Mouse (Mus musculus) CD8-positive naive resting alpha-beta T cell, adult 2 months (primary cell): ENCODE measurements around the gene Cdh1.

Source experiments
- DNase-seq, 2 experiments: peaks; one replicate each; pipeline ENCODE4 v3.0.0; 2022; ENCODE audit warnings: low read depth in 2 of 2, low spot score in 2 of 2

Cdh1 gene

GRCm38 (mm10) chr8:106619549-106620245 lies 16.5 kb downstream of the Cdh1 start:
- no peak for DNase-seq

DNA sequence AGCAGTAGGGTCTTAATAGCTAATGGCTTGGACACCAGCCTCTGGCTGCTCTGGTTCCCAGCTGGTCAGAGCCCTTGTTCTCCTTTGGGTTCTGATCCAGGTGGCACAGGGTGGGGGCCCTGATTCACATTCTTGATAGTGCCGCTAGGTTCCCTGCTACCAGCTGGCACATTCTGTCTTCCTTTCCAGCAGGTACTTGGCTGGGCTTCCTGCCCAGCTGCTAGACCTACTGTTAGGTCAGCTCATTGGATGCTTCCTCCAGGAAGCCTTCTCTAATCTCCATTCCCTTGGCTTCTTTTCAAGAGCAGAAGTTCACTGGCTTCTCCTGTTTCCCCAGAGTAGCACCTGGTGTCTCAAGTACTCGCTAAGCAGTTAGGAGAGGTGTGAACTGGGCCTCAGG lies 17.3 kb downstream of the Cdh1 start:
- DNase-seq, result no peak

- no peak for DNase-seq
These were observed 19.9 kb downstream of the Cdh1 start for GRCm38 (mm10) chr8:106623016-106623415.

- no peak for DNase-seq
These were observed 20.3 kb downstream of the Cdh1 start for GRCm38 (mm10) chr8:106623451-106623850.

GRCm38 (mm10) chr8:106623954-106624353 lies 20.8 kb downstream of the Cdh1 start:
- no peak for DNase-seq

GRCm38 (mm10) chr8:106624743-106625142 lies 21.6 kb downstream of the Cdh1 start:
- no peak for DNase-seq

DNA sequence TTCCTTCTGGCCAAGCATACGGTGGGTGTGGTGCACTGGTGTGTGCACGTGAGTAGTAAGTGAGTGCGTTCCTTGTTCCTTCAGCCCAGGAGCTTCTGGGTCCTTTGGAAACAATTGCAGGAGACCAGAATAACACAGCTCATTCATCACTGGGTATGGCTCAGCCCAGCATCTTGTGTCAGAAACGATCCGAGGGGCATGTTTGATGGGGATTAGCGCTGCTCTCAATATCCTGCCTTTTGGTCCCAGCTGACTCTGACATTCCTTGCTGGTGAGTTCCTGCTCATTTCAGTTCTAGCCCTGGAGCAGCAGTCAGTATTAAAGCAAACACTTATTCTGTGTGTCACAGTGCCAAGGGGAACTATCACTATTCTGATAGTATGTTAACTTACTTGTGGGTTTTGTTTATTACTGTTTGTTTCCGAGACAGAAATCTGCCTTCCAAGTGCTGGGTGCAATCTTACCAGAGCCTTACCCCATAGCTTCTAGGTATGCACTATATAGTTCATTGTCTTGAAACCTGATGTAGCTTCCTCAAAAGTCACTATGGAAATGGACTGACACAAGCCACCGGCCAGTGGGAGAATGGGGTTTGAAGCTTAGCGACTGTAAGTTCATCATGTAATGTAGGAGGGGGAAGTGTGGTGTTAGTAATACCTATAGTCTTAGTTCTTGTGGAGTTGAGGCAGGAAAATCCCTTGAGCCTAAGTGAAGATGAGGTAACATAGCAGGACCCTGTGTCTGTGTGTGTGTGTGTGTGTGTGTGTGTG lies 23.1 kb downstream of the Cdh1 start:
- DNase-seq, result no peak

DNA sequence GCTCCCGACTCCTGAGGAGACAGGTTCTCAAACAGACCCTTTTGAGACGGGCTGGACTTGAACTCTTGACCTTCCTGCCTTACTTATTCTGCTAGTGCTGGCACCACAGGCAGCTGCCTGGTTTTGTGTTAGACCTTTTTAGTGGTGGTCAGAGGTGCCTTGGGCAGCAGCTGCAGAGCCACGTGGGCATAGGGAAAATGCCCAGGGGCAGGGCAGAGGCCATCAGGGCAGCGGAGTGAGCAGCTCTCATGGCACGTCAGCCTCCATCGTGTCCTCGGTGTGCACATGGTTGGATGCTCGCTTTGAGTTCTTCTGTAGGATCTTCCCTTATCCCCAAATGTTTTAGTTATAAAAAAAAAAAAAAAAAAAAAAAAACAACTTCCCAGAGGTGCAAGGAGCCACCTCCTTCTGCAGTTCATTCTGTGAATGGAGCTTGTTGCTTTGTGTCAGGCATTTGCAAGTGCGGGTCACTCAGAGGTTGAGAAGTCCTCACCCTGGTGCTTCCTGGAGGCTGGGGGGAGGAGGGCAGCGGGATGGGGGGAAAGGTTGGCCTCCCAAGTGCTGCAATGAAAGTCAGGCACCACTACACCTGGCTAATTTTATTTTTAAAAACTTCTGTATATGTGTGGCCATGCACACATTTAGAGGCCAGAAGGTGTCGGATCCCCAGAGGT lies 25.3 kb downstream of the Cdh1 start:
- DNase-seq, result no peak

- no peak for DNase-seq
These were observed 26.3 kb downstream of the Cdh1 start for GRCm38 (mm10) chr8:106629456-106629855.

DNA sequence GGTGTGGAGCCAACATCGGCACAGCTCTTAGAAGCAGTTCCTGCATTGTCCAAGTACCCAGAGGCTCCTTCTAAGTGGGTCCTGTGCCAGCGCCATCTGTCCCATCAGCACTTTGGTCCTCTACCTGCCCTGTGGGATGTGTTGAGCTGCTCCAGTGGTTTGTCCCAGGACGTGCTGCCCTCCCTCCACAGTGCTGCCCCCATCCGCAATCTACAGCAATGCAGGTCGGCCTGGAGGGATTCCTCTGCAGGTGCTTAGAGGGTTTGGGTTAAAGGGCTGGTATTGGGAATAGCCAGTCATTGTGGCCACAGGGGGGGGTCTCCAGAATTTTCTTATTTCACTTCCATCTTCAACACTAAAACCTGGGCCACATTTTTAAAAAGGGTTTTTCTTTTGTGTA lies 28.8 kb downstream of the Cdh1 start:
- DNase-seq, result no peak

DNA sequence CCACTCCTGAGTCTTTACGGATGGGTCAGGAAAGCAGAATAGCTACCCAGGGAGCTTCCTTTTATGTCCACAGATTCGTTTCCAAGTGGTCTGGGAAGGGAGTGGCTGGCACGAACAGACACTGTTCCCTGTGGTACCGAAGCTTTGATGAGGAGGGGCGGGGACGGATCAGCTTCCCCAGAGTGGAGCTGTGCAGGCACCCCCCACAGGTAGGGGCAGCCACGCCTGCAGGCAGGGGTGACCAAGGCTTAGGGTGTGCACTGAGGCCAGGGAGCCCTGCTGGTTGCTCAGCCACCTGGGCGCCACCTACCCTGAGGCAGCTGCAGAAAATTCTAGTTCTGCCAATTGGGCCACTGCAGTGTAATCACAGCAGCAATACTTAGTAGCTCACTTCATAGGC lies 29.5 kb downstream of the Cdh1 start:
- DNase-seq, result no peak

GRCm38 (mm10) chr8:106633361-106634158 lies 30.4 kb downstream of the Cdh1 start:
- peak; percentile 19 to 53 for DNase-seq

DNA sequence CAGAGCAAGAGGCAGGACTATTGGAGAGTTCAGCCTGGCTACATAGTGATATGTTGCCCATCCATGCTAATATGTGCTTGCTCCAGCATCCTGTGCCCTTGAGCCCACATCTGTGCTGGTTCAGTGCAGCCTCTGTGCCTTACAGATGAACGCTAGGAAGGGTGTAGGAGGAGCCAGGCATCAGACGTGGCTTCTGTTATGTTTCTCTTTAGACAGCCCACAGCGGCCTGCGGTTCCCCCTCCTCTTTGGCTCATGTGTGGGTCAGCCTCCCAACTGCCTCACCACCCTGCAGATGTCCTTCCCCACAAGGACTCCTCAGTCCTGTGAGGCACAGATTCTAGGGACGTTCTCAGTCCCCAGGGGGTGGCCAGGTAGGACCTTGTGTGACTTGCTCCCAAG lies 32.1 kb downstream of the Cdh1 start:
- DNase-seq, result no peak

- no peak for DNase-seq
These were observed 34.3 kb downstream of the Cdh1 start for GRCm38 (mm10) chr8:106637446-106637845.

- DNase-seq, result no peak
These were observed 35.7 kb downstream of the Cdh1 start for GRCm38 (mm10) chr8:106638768-106639295.

- DNase-seq, result no peak
These were observed 37.1 kb downstream of the Cdh1 start for GRCm38 (mm10) chr8:106640212-106640611.

DNA sequence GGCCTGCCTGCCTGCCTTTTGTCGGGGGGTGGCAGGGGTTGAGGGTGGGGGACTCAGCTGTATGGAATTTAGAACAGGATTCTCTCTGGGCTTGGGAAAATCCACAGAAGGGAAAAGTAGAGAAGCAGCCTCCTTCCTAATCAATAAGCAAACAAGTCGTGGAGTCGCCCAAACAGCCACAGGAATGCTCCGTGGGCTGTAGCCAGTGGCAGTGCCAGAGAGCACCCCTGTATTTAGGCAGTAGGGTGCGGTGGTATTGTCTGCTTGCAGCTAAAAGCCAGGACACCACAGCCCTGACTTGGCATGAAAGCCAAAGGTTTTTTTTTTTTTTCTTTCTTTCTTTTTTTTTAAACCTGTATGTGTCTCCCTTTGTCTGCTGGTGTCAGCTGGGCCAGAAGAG lies 37.8 kb downstream of the Cdh1 start:
- no peak for DNase-seq

GRCm38 (mm10) chr8:106642172-106642571 lies 39.0 kb downstream of the Cdh1 start:
- DNase-seq, result no peak

GRCm38 (mm10) chr8:106643100-106643499 lies 39.9 kb downstream of the Cdh1 start:
- peak; percentile 74 to 80 for DNase-seq

- DNase-seq, result no peak
These were observed 41.8 kb downstream of the Cdh1 start for GRCm38 (mm10) chr8:106644957-106645356.

DNA sequence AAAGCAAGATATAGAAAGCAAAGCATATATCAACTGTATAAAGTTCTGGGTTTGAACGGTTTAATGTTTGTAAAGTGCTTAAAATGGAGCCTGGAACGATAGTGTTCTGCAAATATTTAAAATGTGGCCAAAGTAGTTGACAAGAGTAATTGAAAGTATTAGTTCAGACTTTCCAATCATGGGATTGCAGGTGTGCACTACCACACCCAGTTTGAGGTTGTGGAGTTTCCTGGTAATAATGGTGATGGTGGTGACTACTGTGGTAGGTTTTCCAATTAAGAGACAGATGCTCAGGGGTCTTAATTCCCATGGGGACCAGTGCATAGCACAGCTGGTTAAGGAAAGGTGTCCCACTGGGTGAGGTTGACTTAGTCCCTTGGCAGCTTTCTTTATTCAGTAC lies 43.0 kb downstream of the Cdh1 start:
- no peak for DNase-seq
